Mouse (Mus musculus) embryonic facial prominence, embryonic 10.5 days (tissue): ENCODE data around the gene Mbd3. TPM values are rescaled to one million over a fixed set of nuclear protein-coding genes. Genes with fewer than 3 reads are reported as not detected.

Experiments used
- DNase-seq: peaks from one replicate; pipeline ENCODE4 v3.0.0-alpha.2; 2017; ENCODE audit warnings: low spot score
- H3K27ac ChIP-seq: fragments of 300-500 bp; sonication (generic); replicated peaks from 2 replicates; pipeline ENCODE4 v1.5.1; 2016; ENCODE audit warnings: mild to moderate bottlenecking
- H3K27me3 ChIP-seq: fragments of 300-500 bp; sonication (generic); replicated peaks from 2 replicates; pipeline ENCODE4 v1.6.1; 2016; ENCODE audit warnings: low read depth, mild to moderate bottlenecking; ENCODE audit not compliant: poor library complexity, severe bottlenecking
- H3K36me3 ChIP-seq: fragments of 300-500 bp; sonication (generic); replicated peaks from 2 replicates; pipeline ENCODE4 v1.6.1; 2016; ENCODE audit warnings: mild to moderate bottlenecking, moderate library complexity
- H3K4me1 ChIP-seq: fragments of 300-500 bp; sonication (generic); 2 replicates; pipeline ENCODE4 v1.6.1; 2016
- H3K4me3 ChIP-seq: fragments of 300-500 bp; sonication (generic); 2 replicates; pipeline ENCODE4 v1.5.1; 2016; ENCODE audit warnings: mild to moderate bottlenecking, moderate library complexity
- H3K9me3 ChIP-seq: fragments of 300-500 bp; sonication (generic); 2 replicates; pipeline ENCODE4 v1.6.1; 2016; ENCODE audit warnings: mild to moderate bottlenecking
- WGBS: fragments of 180-500 bp; shearing (Covaris S2); methylation state at CpG from one replicate; pipeline ENCODE4 v1.1.7; 2016; 5-methylcytosine and 5-hydroxymethylcytosine counted together
- polyA plus RNA-seq: library from polyadenylated mRNA; unstranded; fragments of >200 nt; fragmentation: Nextera tagmentation; extraction: Ambion mirVana; gene quantifications from 2 replicates; pipeline ENCODE4 v1.2.1, GENCODE M21; 2016

Gene Mbd3
- polyA plus RNA-seq, 1 experiment from 2014 or later = 371 TPM

DNA sequence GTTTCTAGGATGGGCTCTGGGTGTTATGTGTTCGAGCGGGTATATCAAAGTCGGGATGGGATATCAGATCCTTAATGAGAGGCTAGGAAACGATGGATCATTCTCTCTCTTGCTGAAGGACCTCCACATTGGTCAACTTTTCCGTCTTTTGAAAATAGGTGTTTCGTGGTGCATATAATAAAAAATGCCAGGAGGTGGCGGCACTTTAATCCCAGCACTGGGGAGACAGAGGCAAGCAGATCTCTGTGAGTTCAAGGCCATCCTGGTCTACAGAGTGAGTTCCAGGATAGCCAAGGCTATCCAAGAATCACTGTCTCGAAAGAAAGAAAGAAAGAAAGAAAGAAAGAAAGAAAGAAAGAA lies 34.9 kb upstream of the Mbd3 start:
- peak overlapping the region; percentile 97 for H3K4me3 ChIP-seq

DNA sequence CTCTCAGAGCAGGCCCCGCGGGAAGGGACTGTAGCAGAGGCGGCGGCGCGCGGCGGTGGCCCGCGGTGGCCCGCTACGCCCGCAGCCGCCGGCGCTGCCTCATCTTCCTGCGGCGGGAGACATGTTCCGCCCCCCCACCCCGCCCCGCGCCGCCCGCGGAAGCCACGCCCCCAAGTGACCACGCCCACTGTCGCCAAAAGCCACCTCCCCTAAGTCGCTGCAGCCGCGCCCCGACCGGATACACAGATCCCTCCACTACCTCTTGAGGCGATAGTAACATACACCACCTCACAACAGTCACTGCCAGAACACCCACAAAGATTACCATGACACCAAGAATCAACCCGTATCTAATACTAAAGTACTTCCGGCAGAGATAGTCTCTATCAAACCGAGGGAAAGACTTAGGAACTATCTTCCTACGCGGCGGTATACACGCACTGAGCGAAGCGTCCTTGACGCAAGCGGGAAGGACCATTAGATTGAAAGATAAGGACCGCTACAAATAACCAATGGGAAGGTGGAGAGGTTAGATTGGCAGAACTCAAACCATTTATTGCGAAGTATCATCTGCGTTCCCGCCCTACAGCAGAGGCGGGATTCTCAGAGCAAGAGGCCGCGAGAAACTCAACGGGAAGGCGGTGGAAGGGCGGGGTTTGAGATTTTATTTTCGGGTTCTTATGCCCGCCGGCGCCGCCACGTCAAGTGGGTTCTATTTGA lies 34.3 kb upstream of the Mbd3 start, which contains the start of gene Tcf3:
Gene Tcf3, minus strand, starts transcription at position 135 of the 720 bp plus-strand sequence.
- peaks cover 51% of the 10 kb centered on the region for H3K4me1 ChIP-seq
- H3K4me3 ChIP-seq = peak within 1 kb of the TSS; percentile 97
- H3K27ac ChIP-seq = peak within 1 kb of the TSS; percentile 100
- peaks cover 27% of the 10 kb centered on the region for H3K36me3 ChIP-seq
- no peaks in the 10 kb centered on the region for H3K9me3 ChIP-seq
- peaks cover 6% of the 10 kb centered on the region for H3K27me3 ChIP-seq
- WGBS = under 1% methylated on average over 61 of the region's 61 CpGs
- peak; percentile 96 for DNase-seq

More for the DNA sequence above, 34.9 kb upstream of the Mbd3 start:
- DNase-seq = no peak
- no peaks in the 10 kb centered on the region for H3K9me3 ChIP-seq
- 16% methylated on average over 8 of the region's 8 CpGs for WGBS
- H3K27ac ChIP-seq = peak overlapping the region; percentile 100
- H3K36me3 ChIP-seq = peaks cover 22% of the 10 kb centered on the region
- H3K4me1 ChIP-seq = peaks cover 51% of the 10 kb centered on the region
- H3K27me3 ChIP-seq = peaks cover 6% of the 10 kb centered on the region

DNA sequence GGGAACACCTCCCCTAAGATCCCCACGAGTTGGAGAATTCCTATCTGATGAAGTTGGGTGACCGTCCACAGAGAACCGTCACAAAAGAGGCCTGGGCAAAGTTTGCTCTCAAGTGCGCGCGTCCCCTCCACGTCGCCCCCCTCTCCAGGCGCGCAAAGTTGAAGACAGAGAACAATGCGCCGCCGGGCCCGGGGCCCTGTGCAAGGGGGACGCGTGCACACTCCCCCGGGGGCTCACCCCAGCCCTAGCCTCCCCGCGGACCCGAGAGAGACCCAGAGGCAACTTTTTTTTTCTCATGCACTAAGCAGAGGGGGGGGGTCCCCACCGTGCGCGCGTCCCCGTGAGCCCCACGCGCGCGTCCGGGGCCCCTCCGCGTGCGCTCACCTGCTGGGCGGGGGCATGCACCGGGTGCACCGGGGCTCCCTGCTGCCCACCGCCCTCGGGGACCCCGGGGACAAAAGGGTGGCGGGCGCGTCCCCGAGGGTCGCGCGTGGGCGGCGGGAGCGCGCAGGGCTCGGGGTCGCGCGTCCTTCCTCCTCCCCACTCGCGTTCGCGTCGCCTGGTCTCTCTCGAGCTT lies 33.7 kb upstream of the Mbd3 start:
- Histone ChIP-seq H3K4me3 (peak overlapping the region; percentile 97), H3K27me3 (peaks cover 6% of the 10 kb centered on the region), H3K4me1 (peaks cover 49% of the 10 kb centered on the region), H3K27ac (peak overlapping the region; percentile 100), H3K9me3 (no peaks in the 10 kb centered on the region), H3K36me3 (peaks cover 33% of the 10 kb centered on the region)
- under 1% methylated on average over 60 of the region's 60 CpGs for WGBS
- DNase-seq = peak; percentile 81

DNA sequence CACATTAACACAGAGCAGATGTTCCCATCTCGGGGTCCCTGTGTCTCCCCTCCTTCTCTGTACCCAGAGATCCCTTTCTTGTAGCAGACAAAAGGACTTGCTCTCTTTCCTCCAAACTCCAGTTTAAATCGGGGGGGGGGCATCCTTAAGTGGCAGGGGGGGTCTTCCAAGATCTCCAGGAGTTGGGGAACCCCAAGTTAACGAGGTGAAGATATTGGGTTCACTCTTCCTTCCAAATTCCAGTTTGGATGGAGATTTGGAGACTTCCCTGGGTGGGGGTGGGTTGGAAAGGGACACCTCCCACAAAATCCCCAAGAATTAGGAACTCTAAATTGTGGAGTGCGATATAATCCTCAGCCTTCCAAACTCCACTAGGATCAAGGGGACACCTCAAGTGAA lies 33.0 kb upstream of the Mbd3 start:
- Histone ChIP-seq H3K27me3 (peaks cover 6% of the 10 kb centered on the region), H3K4me3 (peak overlapping the region; percentile 97), H3K36me3 (peaks cover 40% of the 10 kb centered on the region), H3K27ac (peak overlapping the region; percentile 100), H3K9me3 (no peaks in the 10 kb centered on the region), H3K4me1 (peaks cover 45% of the 10 kb centered on the region)
- WGBS = 2% methylated on average over 4 of the region's 4 CpGs
- DNase-seq = no peak

DNA sequence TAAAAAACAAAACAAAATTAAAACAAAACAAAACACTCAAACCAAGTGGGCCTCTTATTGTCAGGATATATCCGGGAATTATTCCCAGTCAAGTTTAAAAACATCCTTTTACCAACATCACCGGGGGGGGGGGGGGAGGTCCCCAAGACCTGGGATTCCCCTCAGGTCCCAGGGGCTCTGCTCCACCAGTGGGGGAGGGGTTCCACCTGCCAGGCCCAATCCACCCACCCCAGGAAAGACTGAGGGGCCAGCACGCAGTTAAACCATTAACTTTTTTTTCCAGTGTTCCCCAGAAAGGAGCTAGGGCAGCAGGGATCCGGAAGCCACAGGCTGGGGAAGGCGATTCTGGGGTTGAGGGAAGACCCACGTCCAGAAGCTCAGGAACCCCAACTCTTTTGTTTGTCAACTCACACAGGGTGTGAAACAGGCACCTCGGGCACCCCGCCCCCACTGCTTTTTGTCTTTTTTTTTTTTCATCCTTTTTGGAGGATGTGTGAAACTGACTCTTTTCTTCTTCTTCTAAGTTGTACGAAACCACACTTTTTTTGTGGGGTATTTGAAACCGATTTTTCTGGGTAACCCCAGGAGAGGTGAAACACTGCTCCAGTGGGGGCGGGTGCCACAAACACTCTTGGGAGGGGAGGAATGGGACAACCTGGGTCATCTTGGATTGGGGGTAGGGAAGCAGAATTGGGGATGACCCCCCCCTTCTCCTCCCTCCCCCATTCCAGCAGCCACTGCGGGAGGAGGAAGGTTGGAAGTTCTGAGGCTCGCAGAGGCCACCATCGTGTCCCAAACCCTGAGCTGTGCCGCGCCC lies 32.4 kb upstream of the Mbd3 start:
- 29% methylated on average over 16 of the region's 16 CpGs for WGBS
- peaks cover 45% of the 10 kb centered on the region for H3K4me1 ChIP-seq
- no peaks in the 10 kb centered on the region for H3K9me3 ChIP-seq
- peak overlapping the region; percentile 97 for H3K4me3 ChIP-seq
- H3K27me3 ChIP-seq = peaks cover 6% of the 10 kb centered on the region; the same call in 1 of the 2 replicates
- H3K27ac ChIP-seq = peak overlapping the region; percentile 100
- DNase-seq = no peak
- H3K36me3 ChIP-seq = peaks cover 46% of the 10 kb centered on the region

DNA sequence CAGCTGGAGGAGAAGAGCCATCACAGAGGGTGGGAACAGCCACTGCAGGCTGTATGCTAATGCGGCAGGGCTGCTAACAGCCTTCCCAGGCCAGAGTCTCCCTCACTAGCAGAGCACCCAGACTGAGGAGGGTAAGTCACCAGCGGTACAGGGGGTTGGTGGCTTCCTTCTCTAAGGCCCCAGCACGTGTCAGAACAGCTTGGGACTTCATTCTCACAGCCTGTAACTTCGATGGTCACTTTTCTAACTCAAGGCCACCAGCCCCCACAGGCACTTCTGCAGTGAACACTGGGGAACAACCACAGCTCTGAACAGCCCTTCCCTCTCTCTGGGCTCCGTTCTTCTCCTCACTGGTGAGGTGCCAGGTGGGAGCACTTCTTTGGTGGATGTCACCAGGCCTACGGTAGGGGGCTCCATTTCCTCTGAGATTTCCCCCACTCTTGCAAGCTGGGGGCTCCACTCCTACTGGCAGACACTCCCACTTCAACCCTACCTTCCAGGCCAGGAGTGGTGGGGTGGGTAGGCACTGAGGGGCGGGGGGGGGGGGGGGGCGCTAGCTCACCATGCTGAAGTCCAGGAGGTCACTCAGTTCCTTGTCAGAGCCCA lies 31.1 kb upstream of the Mbd3 start:
- Histone ChIP-seq H3K4me1 (peaks cover 34% of the 10 kb centered on the region), H3K36me3 (peaks cover 59% of the 10 kb centered on the region), H3K27ac (no peak overlapping the region), H3K4me3 (peak overlapping the region; percentile 97), H3K27me3 (no peaks in the 10 kb centered on the region), H3K9me3 (peaks cover 5% of the 10 kb centered on the region; the same call in 1 of the 2 replicates)
- no peak for DNase-seq
- WGBS = 74% methylated on average over 8 of the region's 8 CpGs

DNA sequence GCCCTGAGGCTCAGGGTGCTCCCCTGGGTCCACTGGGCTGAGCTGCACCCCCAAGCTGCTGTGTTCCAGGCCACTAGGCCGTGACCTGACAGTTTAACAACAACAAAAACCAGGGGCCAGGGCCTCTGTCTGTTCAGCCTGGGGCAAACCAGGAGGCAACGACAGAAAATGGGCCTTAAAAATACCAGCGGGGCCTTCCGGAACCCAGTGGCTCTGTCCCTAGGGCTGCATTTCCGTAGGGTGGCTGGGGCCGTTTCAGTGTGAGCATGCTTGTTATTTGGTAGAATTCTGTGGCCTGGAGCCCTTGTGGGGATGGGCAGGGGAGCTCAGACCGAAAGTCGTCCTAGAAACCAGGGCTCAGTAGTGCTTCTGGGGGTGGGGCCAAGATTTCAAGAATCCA lies 30.4 kb upstream of the Mbd3 start:
- Histone ChIP-seq H3K36me3 (peaks cover 66% of the 10 kb centered on the region), H3K4me3 (peak overlapping the region; percentile 23; the same call in 1 of the 2 replicates)

DNA sequence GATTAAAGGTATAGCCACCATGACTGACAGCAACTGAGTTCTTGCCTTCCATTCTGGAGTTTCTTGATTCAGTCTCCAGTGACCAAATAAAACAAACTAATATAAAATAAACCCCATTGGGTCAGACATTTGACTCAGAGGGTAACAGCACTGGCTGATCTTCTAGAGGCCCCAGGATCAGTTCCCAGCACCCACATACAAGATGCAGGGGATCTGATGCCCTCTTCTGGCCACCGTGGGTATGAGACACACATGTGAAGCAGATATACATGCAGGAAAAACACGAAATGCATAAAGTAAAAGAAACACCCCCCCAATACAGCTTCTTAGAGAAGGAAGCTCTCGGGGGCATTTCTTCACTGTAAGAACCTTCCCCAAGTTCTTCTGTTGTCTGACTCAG lies 25.7 kb upstream of the Mbd3 start:
- WGBS = 90% methylated on average over 3 of the region's 3 CpGs
- peaks cover 11% of the 10 kb centered on the region for H3K4me1 ChIP-seq
- no peak overlapping the region for H3K27ac ChIP-seq
- H3K9me3 ChIP-seq = peaks cover 10% of the 10 kb centered on the region; the same call in 1 of the 2 replicates
- DNase-seq = no peak
- H3K27me3 ChIP-seq = no peaks in the 10 kb centered on the region
- peaks cover 100% of the 10 kb centered on the region for H3K36me3 ChIP-seq
- H3K4me3 ChIP-seq = peak overlapping the region; percentile 8; the same call in 1 of the 2 replicates

More for the DNA sequence above, 30.4 kb upstream of the Mbd3 start:
- no peak for DNase-seq
- no peak overlapping the region for H3K27ac ChIP-seq
- H3K4me1 ChIP-seq = peaks cover 33% of the 10 kb centered on the region
- H3K27me3 ChIP-seq = no peaks in the 10 kb centered on the region
- WGBS = 86% methylated on average over 8 of the region's 8 CpGs
- peaks cover 10% of the 10 kb centered on the region; the same call in 1 of the 2 replicates for H3K9me3 ChIP-seq

DNA sequence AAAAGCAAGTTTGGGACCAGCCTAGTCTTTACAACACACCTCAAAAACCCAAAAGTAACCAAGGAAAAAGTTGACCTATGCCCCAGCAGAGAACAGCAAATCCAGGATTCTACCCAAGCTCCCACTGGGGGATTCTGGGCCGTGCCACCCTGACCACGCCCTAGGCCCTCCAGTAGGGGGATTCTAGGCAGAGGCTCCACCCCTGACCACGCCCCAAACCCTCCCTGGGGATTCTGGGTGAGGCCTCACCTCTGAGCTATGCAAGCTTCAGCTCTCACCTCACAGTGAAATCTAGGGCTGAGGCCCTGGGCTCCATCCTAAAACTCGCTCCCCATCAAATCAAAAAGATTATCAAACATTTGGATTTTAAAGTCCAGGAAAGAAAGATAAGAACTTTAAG lies 24.2 kb upstream of the Mbd3 start:
- WGBS = 61% methylated on average over 4 of the region's 4 CpGs
- peaks cover 10% of the 10 kb centered on the region; the same call in 1 of the 2 replicates for H3K9me3 ChIP-seq
- no peak overlapping the region for H3K27ac ChIP-seq
- no peaks in the 10 kb centered on the region for H3K27me3 ChIP-seq
- peaks cover 5% of the 10 kb centered on the region for H3K4me1 ChIP-seq
- peak overlapping the region; percentile 11; the same call in 1 of the 2 replicates for H3K4me3 ChIP-seq
- peaks cover 100% of the 10 kb centered on the region for H3K36me3 ChIP-seq
- DNase-seq = no peak

DNA sequence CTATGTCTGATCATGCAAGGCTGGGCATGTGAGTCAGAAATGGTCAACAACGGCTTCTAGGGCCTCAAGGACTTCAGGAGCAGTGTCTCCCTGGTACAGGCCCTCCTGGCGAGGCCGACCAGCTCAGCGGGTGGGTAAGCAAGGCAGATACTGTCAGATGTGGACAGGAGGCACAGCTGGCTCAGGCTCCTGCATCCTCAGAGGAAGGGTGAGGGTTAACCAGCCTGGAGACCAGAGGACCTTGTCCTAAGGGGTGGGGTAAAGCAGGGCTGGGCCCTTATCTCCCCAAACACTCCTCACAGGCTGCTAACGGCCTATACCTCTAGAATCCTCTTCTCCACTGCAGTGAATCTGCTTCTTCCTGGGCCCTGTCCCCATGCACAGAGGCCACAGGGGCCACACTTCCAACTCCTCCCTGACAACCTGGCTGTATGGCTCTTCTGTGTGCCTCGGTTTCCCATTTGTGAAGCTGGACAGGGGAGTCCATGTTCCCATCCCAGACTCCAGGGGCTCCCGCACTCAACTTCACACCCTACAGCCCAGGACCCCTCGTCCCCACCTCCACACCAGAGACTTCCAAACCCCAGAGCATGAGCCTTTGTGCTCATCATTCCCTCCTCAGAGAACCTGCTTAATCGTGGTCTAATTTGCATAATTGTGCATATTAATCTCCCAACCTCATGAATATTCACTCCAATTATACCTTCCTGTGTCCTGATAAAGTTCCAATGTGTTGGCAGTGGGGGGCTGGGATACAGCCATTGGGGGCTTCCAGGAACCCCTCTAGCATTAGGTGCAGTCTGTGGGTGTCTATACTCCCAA lies 22.5 kb upstream of the Mbd3 start:
- peaks cover 100% of the 10 kb centered on the region for H3K36me3 ChIP-seq
- H3K4me3 ChIP-seq = peak overlapping the region; percentile 11; the same call in 1 of the 2 replicates
- H3K27ac ChIP-seq = no peak overlapping the region
- 89% methylated on average over 9 of the region's 9 CpGs for WGBS
- no peak for DNase-seq
- peaks cover 10% of the 10 kb centered on the region; the same call in 1 of the 2 replicates for H3K9me3 ChIP-seq
- H3K27me3 ChIP-seq = no peaks in the 10 kb centered on the region
- peaks cover 5% of the 10 kb centered on the region for H3K4me1 ChIP-seq

DNA sequence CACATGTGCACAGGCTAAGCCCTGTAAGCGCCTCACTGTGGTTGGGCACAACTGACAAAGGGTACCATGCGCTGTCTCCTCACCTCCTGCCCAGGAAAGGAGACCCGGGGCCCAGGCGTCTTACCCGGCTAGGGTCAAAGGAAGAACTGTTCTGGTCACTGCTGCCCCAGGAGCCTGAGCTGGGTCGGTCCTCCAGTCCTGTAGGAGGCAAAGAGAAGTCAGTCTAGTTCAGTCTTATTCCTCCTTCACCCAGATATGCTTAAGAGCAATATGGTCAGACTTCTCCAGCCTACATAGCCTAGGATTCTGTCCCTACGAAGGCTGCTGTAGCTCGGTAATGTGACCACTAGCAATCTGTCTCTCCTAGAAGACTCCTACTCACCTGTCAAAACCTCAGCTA lies 21.9 kb upstream of the Mbd3 start:
- Histone ChIP-seq H3K4me1 (peaks cover 5% of the 10 kb centered on the region), H3K27ac (no peak overlapping the region), H3K36me3 (peaks cover 100% of the 10 kb centered on the region), H3K27me3 (no peaks in the 10 kb centered on the region), H3K9me3 (peaks cover 7% of the 10 kb centered on the region; the same call in 1 of the 2 replicates), H3K4me3 (peak overlapping the region; percentile 19; the same call in 1 of the 2 replicates)
- no peak for DNase-seq
- WGBS = 91% methylated on average over 8 of the region's 8 CpGs
